Mouse (Mus musculus) cerebral cortex, adult 2 months (tissue): Measurements from ENCODE around the gene Rarg.

Experiments used
- WGBS: fragments of 180-500 bp; shearing (Covaris S2); methylation state at CpG from one replicate; pipeline ENCODE4 v1.1.7; 2018; 5-methylcytosine and 5-hydroxymethylcytosine counted together

The Rarg gene

DNA sequence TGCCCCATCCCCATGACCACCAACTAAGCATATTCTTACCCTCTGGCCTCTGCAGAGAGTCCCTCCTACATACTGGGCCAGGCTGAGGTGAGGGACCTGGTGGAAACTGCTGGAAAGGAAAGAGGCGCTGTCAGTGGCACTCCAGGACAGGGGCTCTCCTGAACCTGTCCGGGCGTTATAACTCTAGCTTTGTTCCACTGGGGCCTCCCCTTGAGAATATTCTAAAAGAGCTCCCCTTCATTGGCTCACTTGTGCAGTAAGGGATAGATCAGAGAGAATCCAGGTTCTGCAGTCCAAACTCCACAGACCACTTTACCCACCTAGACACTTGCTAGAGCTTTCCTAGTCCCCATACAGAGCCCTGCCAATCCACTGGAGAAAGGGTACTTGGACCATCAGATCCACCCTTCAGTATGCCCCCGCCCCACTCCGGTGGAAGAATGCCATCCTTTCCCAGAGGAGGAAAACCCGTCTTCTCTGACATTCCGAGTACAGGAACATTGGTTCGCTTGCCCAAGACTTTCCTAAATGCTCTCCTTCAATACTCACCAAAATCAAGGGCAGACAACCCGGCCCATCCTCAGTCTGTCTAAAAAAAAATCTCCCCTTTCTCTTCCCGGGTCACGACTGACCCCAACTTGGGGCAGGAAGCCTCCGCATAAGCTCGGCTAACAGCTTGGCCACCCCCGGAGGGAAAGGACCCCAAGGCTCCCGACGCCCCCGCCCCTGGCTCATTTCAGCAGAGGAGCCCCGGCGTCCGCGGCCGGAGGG is 701 bp downstream of the Rarg start:
- 12% methylated on average over 22 of the region's 22 CpGs for WGBS

- WGBS: 62% methylated on average over 14 of the region's 14 CpGs
Measured at GRCm38 (mm10) chr15:102255547-102256255, 1.6 kb downstream of the Rarg start.

GRCm38 (mm10) chr15:102250521-102250920 is 6.8 kb downstream of the Rarg start:
- 89% methylated on average over 5 of the region's 5 CpGs for whole genome bisulfite sequencing

DNA sequence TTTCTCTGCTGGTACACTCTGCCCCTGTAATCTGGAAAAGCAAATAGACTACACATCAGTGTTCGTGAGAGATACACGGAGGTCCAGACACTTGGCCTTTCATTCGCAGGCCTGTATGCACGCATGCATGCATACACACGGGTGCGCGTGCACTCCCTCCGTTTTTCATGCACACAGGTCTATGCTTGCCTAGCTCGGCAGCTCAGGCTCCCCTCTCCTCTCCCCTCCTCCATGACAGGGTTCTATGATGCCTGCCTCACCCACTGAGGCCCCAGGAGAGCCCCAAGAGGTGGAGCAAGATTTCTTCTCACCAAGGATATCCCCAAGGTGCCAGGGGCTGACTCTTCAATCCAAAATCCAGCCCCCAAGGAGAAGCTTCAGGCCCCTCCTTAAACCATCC is 7.3 kb downstream of the Rarg start:
- 82% methylated on average over 9 of the region's 9 CpGs for WGBS

- 35% methylated on average over 13 of the region's 13 CpGs for WGBS
Measured at GRCm38 (mm10) chr15:102249251-102249691, 8.0 kb downstream of the Rarg start.

DNA sequence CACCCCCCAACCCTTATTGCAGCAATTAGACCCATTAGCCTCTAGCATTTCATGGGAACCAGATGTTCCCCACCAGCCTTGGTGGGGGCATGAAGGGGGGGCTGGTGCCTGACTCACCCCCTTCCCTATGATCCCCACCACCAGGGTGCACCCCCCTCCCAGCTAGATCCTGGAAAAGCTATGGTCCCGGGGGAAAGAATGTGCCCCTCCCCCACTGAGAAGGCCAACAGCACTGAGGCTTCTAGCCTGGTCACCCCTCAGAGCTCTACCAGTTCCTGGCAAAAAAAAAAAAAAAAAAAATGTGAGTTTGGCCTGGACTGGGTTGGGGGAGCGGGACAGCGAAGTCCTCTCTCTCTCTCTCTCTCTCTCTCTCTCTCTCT is 8.5 kb downstream of the Rarg start:
- WGBS: 45% methylated on average over 3 of the region's 3 CpGs

DNA sequence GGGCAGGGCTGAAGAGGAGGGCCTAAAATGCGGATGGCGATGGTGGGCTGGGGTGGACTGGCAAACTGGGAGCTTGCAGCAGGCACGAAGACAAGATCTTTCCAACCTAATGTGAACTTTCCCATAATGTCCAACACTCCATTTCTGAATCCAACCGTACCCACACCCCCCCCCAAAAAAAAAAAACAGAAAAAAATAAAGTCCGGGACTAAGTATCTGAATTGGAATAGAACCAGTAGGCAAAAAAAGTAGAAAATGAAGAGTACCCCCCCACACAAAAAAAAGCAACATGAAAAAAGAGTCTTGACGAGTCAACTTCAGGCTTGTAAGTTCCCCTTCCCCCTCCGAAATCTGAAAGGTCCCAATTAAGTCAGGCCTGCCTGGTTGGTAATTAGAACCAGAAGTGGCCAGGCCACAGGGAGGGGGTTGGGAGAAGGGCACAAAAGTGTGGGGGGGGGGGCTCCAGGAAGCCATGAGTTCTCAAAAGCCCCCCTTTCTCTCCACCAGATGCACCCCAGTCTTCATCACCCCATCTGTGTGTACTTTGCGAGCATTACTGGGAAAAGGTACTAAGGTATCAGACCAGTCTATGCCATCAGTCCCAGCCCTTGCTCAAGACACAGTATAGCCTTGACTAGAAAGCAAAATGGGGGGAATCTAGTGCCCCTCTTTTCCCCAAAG is 9.0 kb downstream of the Rarg start:
- WGBS: 26% methylated on average over 8 of the region's 8 CpGs

- WGBS: 1% methylated on average over 64 of the region's 65 CpGs
Measured at GRCm38 (mm10) chr15:102247252-102248130, 9.8 kb downstream of the Rarg start.

GRCm38 (mm10) chr15:102246866-102247251 is 10.5 kb downstream of the Rarg start:
- WGBS: under 1% methylated on average over 35 of the region's 35 CpGs

DNA sequence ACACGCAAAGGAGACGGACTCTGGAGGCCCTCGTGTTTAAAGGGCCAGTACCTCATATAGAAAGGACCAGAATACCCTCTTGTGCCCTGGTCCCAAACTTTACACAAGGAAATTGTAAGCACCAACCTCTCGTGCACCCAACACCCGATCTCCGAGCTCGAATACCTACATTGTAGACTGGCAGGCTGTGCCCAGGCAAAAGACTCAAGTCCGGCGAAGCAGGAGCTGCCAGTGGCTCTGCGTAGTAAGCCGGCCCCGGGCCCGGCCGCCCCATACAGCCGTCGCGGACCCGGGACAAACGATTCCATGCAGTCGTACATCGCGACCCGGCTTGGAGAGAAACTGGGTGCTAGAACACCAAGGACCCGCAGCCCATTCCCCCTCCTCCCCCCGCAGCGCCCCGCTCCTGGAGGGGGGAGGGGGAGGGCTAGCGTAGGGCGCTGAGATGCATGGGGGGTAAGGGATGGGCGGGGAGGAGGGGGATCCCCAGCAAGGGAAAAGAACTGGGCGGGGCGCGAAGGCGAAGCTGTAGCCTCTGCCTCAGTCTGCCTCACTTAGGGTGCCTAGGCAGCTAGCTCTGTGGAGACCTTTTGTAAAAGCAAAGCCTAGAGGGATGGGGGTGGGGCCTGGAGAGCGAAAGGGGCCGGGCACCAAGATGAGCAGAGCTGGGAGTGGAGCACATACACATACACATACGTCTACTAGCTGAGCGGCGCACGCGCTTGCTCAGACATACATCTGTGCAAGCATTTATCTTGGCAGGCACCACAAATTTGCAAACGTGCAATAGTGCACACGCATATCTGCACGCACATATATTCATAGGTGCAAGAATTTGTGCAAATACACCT is 11.2 kb downstream of the Rarg start:
- 2% methylated on average over 43 of the region's 44 CpGs for WGBS

- WGBS: 19% methylated on average over 14 of the region's 14 CpGs
Measured at GRCm38 (mm10) chr15:102245461-102245881, 11.8 kb downstream of the Rarg start.

- 27% methylated on average over 19 of the region's 19 CpGs for WGBS
Measured at GRCm38 (mm10) chr15:102244306-102245191, 12.8 kb downstream of the Rarg start.

DNA sequence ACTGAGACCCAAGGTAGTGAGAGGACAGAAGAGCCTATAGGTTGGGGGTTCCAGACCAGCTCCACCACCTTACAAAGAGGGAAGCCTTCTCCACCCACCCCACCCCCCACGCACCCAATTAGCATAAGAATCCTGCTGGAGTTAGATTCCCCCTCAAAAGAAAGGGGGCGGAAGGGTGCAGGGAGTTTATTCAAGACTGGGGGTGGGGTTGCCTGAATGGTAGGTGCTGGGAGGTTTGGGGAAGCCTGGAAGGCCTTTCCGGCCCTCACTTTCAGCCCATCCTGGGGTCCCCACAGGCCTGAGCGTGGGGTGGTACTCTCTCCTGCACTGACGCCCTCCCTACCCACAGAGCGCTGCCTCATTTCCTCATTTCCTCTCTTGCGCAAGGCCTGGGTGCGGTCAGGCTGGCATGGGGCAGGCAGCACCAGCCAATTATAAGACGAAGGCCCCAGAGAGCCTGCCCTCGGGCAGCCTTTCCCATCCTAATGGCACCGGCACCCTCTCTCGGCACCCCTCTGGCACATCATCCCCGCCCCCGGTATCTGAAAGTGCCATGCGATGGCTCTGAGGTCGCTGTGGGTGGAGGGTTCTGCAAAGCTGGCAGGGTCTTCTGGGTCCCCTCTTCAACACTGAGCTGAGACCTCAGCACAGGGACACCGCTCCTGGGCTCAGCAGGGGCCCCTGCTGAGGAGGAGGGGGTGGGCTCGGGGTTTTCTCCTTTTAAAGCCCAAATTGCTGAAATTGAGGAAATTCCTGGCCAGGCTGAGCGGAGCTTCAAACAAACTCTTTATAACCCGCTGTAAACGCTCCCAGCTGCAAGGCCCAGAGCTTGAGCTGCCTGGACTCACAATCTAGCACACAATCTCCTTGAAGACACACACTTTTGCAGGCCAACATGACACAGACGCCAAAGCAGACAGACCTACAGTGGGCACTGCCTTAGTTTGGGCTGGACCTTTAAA is 13.8 kb downstream of the Rarg start:
- WGBS: 37% methylated on average over 22 of the region's 22 CpGs

- 78% methylated on average over 12 of the region's 12 CpGs for WGBS
Measured at GRCm38 (mm10) chr15:102242404-102243228, 14.7 kb downstream of the Rarg start.

DNA sequence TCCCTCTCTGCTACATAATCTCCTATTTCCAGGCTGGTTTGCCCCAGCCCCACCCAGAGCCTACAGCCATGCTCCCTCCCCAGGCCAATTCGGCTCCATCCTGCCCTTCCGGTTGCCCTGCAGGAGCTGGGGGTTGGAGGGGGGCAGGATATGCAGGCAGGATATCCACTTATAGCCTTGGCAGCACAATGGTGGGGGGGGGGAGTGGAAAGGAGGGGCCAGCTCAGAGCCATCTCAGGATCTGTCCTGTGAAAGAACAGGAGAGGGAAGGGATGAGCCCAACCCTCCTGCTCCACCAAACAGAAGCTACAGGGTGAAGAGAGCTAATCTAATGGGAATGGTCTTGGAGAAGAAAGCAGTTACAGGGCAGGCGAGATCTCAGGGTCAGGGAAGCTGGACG is 16.7 kb downstream of the Rarg start:
- 75% methylated on average over 4 of the region's 4 CpGs for WGBS

DNA sequence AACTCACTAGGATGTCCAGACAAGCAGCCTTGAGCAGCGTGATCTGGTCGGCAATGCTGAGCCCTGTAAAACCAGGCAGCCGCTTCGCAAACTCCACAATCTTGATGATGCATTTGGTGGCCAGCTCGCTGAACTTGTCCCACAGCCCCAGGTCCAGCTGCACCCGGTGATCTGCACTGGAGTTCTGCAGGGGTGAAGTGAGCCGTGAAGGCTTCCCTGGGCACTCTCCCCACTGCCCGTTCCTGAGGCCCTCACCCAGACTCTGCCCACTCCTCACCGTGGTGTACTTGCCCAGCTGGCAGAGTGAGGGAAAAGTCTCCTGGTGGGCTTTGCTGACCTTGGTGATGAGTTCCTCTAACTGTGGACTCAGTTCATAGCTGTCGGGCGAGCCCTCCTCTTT is 17.5 kb downstream of the Rarg start:
- 88% methylated on average over 11 of the region's 11 CpGs for WGBS

DNA sequence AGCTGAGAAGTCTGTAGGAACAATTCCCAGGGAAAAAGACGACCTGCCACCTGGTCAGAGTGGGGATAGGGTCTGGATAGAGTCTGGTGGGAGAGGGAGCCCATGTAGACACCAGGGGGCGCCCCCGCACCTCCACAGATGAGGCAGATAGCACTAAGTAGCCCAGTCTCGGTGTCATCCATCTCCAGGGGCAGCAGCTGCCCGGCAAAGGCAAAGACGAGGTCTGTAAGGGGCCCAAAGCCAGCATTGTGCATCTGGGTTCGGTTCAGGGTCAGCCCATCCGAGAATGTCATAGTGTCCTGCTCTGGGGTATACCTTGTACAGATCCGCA is 18.1 kb downstream of the Rarg start:
- 21% methylated on average over 9 of the region's 9 CpGs for WGBS
